Mouse (Mus musculus) G1E-ER4 (cell line): ENCODE measurements at regions not wholly inside any gene's neighbourhood (a gene's known extent, or its start where the extent isn't known, plus 50 kb on each side); places are given as distances from the start of the nearest gene placed in this dataset.

Experiments used
- GATA1 ChIP-seq: IDR thresholded peaks from one replicate; pipeline ENCODE4 v1.8.0; 2012; ENCODE audit warnings: low read length, inconsistent platforms

DNA sequence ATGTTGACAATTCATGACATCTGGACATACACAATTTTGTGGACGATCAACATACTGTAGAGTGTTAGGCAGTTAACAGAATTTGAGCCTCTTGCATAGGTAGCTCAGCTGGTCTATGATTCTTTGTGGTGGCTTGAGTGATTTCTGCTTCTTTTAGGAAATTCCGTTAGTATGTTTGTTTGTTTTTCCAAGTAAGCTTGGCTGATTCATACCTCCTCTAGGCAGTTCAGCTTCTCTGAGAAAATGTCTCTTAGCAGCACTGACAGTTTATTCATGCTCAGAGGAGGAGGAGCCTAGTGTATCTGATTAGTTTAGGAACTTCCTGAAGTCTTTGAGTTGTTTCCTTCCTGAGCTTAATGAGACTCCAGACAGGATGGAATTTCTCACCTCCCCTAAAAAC is 321.7 kb upstream of the A1bg start:
- TF ChIP-seq GATA1, result no peak

DNA sequence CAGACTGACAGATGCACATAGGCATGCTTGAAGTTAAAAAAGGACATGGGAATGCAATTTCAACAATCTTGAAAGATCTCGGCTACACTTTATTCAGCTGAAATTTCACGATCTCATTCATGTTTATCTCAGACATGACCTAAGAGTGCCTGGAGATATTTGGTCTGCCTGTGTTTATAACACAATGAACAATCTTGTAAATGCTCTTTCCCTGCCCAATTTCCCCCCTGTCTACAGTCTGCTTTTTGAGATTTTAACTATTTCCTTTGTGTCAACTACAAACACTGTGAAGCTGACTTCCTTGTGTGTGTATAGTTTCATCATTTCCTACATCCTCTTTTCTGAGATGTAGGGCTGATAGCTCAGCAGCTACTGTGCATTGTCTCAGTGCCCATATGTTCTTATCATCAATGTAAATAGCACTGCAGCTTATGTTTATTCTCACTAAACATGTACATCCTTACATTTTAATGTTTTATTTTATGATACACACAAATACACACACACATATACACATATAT is 319.4 kb upstream of the A1bg start:
- TF ChIP-seq GATA1, result no peak

DNA sequence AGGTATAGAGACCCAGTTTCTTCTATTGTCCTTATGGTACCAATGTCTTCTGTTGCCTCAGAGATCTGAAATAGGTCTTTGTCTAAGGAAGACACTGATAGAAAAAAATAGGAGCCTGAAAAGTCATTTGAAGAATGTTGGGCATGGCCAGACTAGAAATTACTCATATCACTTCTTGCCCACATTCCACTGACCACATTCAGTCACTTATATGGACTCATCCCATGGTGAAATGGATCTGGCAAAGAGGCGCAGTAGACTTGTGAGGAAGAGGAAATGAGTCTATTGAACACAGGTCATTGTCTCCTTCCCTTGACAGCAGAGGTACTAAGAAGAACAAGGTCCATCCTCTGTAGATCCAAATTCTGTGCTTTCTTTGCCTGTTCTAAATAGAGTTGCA is 318.9 kb upstream of the A1bg start:
- TF ChIP-seq GATA1, result no peak

DNA sequence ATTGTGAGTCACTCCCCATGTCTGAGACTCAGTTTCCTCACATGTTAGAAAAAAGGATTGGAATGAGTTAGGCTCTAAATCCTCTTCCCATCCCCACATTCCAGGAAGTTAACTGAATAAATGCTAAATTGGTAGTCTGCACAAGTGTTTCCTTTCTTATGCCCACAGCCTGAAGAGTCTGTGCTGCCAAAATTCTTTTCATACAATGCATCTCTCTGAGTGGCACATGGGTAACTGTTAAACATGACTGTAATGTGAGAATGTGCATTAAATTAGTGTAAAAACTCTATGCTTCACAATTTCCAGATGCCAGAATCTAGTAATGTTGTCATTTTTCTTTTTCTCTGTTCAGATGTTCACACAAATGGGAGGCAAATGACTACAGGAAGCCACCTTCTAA is 317.5 kb upstream of the A1bg start:
- no peak for TF ChIP-seq GATA1

DNA sequence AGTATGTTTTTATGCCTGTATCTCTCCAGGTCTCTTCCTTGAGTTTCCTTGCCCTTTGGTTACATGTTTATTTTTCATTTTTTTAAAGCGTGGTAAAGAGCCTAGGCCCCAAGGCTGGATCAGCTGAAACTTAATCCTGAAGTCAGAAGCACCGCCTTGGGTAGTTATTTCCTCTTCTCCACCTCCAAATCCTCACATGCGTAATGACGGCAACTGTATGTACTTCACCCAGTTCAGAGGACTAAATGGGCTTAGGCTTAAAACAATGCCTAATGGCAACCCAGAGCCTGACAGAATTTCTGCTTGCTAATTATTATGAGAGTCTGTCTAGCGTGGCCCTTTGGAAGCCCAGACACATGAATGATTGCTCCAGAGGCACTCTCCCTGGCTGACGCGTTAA is 316.6 kb upstream of the A1bg start:
- no peak for TF ChIP-seq GATA1

DNA sequence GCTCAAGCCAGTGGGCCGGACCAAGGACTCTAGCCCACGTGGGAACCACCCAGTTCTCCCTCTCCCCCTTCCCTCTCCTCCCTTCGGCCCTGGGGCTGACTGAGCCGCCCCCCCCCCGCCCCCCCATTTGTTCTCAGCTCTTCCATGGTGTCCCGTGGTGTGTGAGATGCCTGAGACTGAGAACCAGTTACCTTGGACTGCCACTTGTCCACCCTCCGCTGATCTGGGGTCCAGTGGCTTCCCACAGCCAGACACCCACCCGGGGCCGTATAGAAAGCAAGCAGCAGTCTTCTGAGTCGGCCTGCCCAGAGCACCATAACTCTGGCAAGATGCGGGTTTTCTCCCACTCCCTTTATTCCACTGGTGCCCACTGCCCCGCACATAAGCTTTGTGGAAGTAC is 316.2 kb upstream of the A1bg start:
- no peak for TF ChIP-seq GATA1

DNA sequence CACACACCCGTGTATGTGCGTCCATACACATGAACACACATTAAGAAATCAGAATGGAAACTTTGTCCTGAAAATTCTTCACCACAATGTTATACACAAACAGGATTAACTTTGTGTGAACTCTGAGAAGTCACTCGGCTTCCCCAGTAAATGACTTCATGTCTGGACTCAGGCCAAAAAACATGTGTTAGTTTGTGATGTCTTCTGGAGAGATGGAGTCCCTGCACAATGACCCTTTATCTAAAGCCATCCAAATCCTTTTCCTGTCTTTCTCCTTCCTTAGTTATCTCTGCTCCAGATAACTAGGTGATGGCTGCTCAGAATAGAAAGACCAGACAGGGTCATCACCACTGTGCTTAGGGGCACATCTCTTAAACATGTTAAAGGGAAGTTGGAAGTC is 306.8 kb upstream of the A1bg start:
- TF ChIP-seq GATA1, result no peak

DNA sequence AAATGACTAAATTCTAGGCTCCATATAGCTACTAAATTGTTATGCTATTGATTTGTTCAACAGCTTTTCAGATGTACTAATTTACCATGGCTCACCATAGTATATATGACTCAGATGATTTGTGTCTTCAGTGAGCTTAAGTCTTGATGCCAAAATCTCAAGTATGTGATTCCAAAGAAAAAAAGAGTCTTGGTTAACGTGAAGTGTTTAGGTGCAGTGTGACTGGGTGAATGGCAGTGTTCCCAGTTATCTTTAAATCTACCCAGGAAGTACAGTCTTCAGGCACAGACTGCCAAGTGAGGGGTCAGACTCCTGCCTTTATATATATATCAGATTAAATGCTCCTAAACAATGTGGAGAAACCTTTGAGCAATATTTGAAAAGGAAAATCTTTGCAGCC is 300.1 kb upstream of the A1bg start:
- TF ChIP-seq GATA1, result no peak

DNA sequence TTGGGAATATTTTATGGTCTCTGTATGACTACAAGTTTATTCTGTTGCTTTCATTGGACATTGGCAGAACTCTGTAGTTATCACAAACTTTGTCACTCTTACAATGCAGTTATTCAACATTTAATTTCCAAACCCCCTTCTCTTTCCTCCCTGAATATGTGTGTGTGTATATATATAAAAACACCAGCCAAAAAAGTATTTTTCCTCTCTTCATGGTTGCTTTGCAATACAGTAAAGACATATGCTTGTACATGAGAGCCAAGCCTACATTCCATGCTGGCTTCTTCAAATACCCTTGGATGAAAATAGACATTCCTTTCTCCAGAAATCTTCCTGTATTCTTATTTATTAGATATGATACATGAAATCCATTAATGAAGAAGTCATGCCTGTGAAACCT is 287.3 kb upstream of the A1bg start:
- TF ChIP-seq GATA1, result no peak

DNA sequence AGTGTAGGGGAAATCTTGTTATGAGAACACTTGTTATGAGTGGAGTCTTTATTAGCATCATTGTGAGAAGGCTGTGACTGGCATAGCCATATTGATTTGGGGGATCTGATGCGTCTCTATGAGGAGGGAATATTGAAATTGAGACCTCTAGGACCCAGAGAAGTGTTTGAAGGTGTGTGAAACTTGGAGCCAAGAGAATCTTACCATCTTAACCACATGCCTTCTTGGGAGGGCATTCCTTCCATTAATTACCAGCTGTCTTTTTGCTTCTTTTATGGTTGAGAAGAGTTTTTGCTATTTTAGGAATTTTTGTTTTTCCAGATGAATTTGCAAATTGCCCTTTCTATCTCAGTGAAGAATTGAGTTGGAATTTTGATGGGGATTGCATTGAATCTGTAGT is 267.2 kb upstream of the A1bg start:
- no peak for TF ChIP-seq GATA1

DNA sequence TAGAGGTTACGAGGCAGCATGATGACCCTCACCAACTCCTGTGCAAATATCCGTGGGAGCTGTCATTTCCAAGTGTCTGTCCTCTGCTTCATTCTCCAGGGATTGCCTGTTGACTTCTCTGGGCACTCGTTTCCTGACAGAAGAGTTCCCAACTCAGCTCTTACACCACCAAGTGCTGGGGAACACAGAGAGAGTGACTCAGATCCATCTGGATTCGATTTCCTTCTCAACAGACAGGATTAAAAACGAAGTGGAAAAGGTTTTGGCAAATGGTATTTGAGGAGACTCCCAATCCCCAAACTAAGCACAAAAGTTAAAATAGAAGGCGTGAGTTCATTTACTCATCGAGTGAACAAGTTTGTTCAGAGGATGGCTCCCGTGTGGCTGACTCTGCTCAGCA is 266.7 kb upstream of the A1bg start:
- no peak for TF ChIP-seq GATA1

DNA sequence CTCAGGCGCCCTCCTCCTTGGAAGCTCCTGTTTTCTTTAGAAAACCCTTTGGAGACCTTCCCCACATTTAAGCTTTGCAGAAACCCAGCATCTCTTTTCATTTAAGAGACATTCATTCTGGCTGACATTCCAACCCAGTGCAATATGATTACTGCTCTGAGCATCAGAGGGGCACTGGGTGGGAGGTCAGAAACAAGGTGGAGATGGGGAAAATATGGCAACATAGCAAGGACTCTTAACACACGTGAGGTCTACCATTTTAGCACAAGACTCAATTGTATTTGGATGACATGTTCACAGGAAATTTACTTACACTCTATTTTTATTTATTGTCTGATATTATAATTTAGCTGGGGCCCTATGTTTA is 261.8 kb upstream of the A1bg start:
- TF ChIP-seq GATA1, result no peak

DNA sequence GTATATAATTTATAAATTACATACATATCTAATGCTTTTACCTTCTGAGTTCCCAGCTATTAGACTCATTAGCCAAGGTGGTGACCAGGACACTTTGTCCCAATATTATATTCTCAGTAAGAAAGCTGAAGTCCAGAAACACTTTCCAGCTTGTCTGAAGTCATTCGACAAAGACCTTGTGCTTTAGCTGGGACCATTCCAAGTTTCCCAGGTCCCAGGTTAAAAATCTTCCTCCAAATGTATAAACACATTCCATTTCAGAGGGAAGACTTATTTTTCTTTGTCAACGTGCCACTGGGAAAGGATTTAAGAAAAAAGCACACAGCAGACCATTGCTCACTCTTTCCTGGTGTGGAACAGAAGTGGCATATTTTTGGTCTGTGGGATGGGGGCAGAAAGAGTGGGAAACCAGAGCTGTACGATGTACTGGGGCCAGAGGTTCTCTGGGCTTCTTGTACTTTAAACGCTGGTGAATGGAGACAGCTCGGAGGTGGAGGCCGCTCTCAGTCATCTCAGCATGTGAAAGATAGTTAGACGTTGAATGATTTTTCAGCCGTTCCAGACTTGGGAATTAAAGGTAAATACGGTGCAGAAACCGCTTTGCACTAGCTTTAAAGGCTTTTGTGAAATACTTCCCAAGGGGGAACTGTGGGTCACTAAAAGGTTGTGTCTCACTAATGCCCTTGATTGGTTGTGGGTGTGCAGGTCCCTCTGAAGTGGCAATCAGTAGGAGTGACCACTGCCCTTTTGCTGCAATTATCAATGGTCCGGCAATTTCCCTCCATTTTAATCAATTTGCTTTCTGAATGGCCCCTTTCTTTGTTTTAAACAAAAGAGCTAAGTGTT is 261.2 kb upstream of the A1bg start:
- no peak for TF ChIP-seq GATA1

DNA sequence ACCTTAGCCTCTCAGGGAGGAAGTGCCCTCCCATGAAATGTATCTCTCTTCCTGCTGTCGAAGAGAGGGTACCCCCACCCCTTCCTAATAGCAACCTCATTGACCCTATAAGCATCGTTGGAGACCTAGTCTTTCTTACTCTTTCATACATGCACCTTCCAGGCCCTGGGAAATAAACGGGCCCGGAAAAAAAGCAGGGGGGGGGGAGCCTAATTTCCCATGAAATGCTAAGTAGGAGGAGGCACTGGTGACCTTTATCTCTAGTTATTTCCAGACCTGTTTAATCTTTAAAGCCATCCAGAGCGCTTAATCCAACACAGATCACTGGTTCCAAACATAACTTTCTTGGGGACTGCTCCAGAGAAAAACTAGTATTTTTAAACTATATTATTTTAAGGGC is 260.5 kb upstream of the A1bg start:
- TF ChIP-seq GATA1, result no peak

DNA sequence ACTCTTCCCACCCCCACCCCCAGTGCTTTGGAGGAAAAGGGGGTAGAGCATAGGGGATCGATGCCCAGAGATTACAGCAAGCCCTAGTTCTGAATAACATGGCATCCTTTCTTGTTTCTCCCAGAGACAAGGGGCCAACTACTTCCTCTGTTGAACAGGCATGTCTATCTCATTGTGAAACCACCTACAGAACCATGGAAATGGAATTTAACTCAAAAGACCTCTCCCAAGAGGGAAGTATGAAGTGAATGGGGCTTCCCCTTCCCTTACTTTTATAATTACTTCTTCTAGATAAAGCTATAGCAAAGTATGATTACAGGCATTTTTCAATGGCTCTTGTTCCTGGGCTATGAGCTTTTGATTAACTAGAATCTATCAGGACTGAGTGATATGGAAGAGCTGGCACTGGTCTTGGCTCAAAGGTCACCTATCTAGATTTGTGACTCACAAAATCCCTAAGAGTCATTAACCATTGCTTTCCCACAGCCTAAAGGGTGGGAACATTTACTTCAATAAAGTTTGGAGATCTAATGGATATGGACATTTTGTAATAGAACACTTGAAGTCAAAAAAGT is 246.1 kb upstream of the A1bg start:
- no peak for TF ChIP-seq GATA1

DNA sequence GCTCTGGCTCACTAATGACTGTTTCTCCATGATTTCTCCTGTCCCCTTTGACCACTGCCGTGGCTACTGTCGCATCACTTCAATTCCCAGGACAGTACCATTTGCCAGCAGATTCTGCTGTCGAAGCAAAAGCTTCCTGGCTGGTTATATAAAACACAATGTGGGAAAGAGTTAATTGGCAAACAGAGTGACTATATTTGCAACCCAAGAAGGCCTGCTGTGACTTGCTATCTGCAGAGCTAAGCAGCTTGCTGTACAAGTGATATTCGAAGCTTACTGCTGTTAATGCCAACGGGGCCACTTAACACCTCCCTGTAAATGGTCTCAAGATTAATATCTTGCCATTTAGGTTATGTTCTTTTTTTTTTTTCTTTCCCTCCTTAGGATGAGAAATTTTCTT is 242.2 kb upstream of the A1bg start:
- TF ChIP-seq GATA1, result no peak

DNA sequence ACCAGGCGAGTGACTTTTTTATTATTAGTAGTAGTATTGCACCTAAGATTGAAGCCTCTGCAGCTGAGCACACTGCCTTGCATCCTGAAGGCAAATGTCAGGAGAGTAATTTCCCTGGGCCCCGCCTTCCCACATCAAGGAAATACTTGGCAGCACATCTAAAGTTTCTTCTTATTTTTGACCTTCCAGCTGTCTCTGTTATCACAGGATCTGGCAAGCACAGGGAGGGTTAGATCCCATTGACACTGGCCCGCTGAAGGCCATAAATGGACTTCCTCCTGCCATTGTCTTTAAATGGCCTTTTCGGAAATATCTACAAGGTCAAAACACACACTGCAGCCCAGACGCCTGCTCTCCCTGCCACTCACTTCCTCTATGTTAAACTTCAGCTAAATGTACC is 238.6 kb upstream of the A1bg start:
- no peak for TF ChIP-seq GATA1
